20 mouse cellular contexts compared by ENCODE assay signal in the genomic region with DNA sequence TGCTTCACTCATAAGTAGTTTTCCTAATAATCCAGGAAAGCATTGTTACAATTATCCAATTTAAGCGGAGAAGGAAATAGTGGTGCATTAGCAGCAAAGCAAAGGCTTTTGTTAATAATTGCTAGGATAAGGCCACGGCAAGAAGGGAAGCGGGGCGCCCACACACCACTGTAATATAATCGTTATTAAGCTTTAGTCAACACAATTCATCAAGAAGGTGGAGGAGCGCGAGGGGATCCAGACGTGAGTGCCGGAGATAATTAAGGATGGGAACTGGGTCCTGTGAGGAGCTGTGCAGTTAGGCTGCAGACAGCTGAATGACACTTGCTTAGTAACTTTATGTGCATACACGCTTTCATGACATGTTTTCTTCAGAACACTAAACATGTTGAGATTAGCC. TPM values are rescaled to one million over a fixed set of nuclear protein-coding genes. Genes with fewer than 3 reads are reported as not detected.
DNase-seq lines count a peak whose midpoint lies in the region; ATAC-seq and TF ChIP-seq lines count a peak whose summit lies in the region.
"Had no signal": no experiment of that assay in that cellular context is flagged by ENCODE, and none has a peak within 500 bp of the region (broad histone marks: within the 10 kb centered on the region; RNA-seq: fewer than 3 reads in every experiment).

No protein-coding gene starts in this region.

- no peak overlapping the region for H3K4me2 ChIP-seq in forebrain, postnatal 0 days (ENCODE audit: low read depth)
- H3K4me2 ChIP-seq in forebrain, embryonic 13.5 days = no peak overlapping the region
- no peak overlapping the region for H3K4me2 ChIP-seq in midbrain, embryonic 13.5 days (replicated peaks)
- H3K4me2 ChIP-seq in hindbrain, embryonic 16.5 days (ENCODE audit: low read length) = no peak overlapping the region
- H3K4me2 ChIP-seq: embryonic facial prominence, embryonic 13.5 days; heart, embryonic 15.5 days; liver, embryonic 11.5 days had no signal

- no peak for DNase-seq in forebrain, postnatal 0 days
- no peak for DNase-seq in midbrain, embryonic 10.5 days (ENCODE audit: low spot score)
- peak; percentile 16 for DNase-seq in Muller cell, postnatal 12 days (ENCODE audit: inconsistent ontology term)
- no peak for DNase-seq in adrenal gland, adult 2 months
- no peak for DNase-seq in right cerebral cortex, postnatal 14 days
- DNase-seq: cerebellum, adult 9-11 months; gastrocnemius, postnatal 25 days; kidney, adult 2 months; kidney, postnatal 4 days; lung, adult 18-20 months; lung, postnatal 14 days; thymus, postnatal 25 days had no signal

- no peaks in the 10 kb centered on the region for H3K27me3 ChIP-seq in forebrain, postnatal 0 days (ENCODE audit: insufficient read depth, low read length)
- no peaks in the 10 kb centered on the region for H3K27me3 ChIP-seq in forebrain, embryonic 13.5 days
- H3K27me3 ChIP-seq in midbrain, embryonic 13.5 days = no peaks in the 10 kb centered on the region
- H3K27me3 ChIP-seq in midbrain, embryonic 10.5 days (ENCODE audit: low read depth, poor library complexity, severe bottlenecking) = no peaks in the 10 kb centered on the region
- no peaks in the 10 kb centered on the region for H3K27me3 ChIP-seq in hindbrain, embryonic 16.5 days (replicated peaks; ENCODE audit: control insufficient read depth, insufficient read depth, low read length)
- H3K27me3 ChIP-seq: CH12.LX; embryonic facial prominence, embryonic 13.5 days; heart, embryonic 15.5 days had no signal

- WGBS in forebrain, postnatal 0 days = 27% methylated on average over 10 of the region's 10 CpGs
- 39% methylated on average over 10 of the region's 10 CpGs for WGBS in forebrain, embryonic 13.5 days
- 56% methylated on average over 10 of the region's 10 CpGs for WGBS in midbrain, embryonic 13.5 days
- 89% methylated on average over 10 of the region's 10 CpGs for WGBS in midbrain, embryonic 10.5 days
- 52% methylated on average over 10 of the region's 10 CpGs for WGBS in hindbrain, embryonic 16.5 days

- peaks cover 4% of the 10 kb centered on the region; the same call in 1 of the 2 replicates for H3K4me1 ChIP-seq in forebrain, postnatal 0 days (ENCODE audit: insufficient read depth)
- H3K4me1 ChIP-seq in forebrain, embryonic 13.5 days = peaks cover 29% of the 10 kb centered on the region
- H3K4me1 ChIP-seq in midbrain, embryonic 13.5 days (replicated peaks) = peaks cover 44% of the 10 kb centered on the region
- H3K4me1 ChIP-seq in midbrain, embryonic 10.5 days = peaks cover 21% of the 10 kb centered on the region
- H3K4me1 ChIP-seq in hindbrain, embryonic 16.5 days (ENCODE audit: control insufficient read depth, insufficient read depth, low read depth, low read length) = peaks cover 9% of the 10 kb centered on the region

- H3K9me3 ChIP-seq in forebrain, postnatal 0 days (ENCODE audit: low read length) = no peaks in the 10 kb centered on the region
- H3K9me3 ChIP-seq in forebrain, embryonic 13.5 days (replicated peaks) = no peaks in the 10 kb centered on the region
- no peaks in the 10 kb centered on the region for H3K9me3 ChIP-seq in midbrain, embryonic 13.5 days
- no peaks in the 10 kb centered on the region for H3K9me3 ChIP-seq in midbrain, embryonic 10.5 days (replicated peaks)
- no peaks in the 10 kb centered on the region for H3K9me3 ChIP-seq in hindbrain, embryonic 16.5 days (ENCODE audit: control insufficient read depth, low read length)
- H3K9me3 ChIP-seq: embryonic facial prominence, embryonic 13.5 days; heart, embryonic 15.5 days had no signal

- peak; percentile 70; the same call in 1 of the 2 replicates for ATAC-seq in forebrain, postnatal 0 days
- no peak for ATAC-seq in forebrain, embryonic 13.5 days
- no peak for ATAC-seq in midbrain, embryonic 13.5 days
- peak; percentile 24; the same call in 1 of the 2 replicates for ATAC-seq in hindbrain, embryonic 16.5 days

- H3K27ac ChIP-seq in forebrain, postnatal 0 days (ENCODE audit: low read depth, low read length) = no peak overlapping the region
- H3K27ac ChIP-seq in forebrain, embryonic 13.5 days = no peak overlapping the region
- peak overlapping the region; percentile 37; the same call in 1 of the 2 replicates for H3K27ac ChIP-seq in midbrain, embryonic 13.5 days
- H3K27ac ChIP-seq in midbrain, embryonic 10.5 days (replicated peaks) = no peak overlapping the region
- H3K27ac ChIP-seq in hindbrain, embryonic 16.5 days (ENCODE audit: low read depth, low read length) = no peak overlapping the region
- H3K27ac ChIP-seq: embryonic facial prominence, embryonic 13.5 days; heart, embryonic 15.5 days had no signal

- TF ChIP-seq CTCF in forebrain, postnatal 0 days (IDR thresholded peaks at IDR 0.05; ENCODE audit: low read depth) = no peak

- no peak overlapping the region for H3K9ac ChIP-seq in forebrain, postnatal 0 days
- H3K9ac ChIP-seq in forebrain, embryonic 13.5 days = no peak overlapping the region
- no peak overlapping the region for H3K9ac ChIP-seq in midbrain, embryonic 13.5 days (replicated peaks)
- no peak overlapping the region for H3K9ac ChIP-seq in hindbrain, embryonic 16.5 days (ENCODE audit: low read depth, low read length)
- H3K9ac ChIP-seq: embryonic facial prominence, embryonic 13.5 days; heart, embryonic 15.5 days had no signal

- 0 out of 2 replicates have a peak, but pooled peaks cover 8% of the 10 kb centered on the region for H3K36me3 ChIP-seq in forebrain, postnatal 0 days (ENCODE audit: insufficient read depth)
- H3K36me3 ChIP-seq in forebrain, embryonic 13.5 days (ENCODE audit: poor library complexity, severe bottlenecking) = peaks cover 30% of the 10 kb centered on the region
- peaks cover 24% of the 10 kb centered on the region for H3K36me3 ChIP-seq in midbrain, embryonic 13.5 days
- H3K36me3 ChIP-seq in midbrain, embryonic 10.5 days = peaks cover 58% of the 10 kb centered on the region
- H3K36me3 ChIP-seq in hindbrain, embryonic 16.5 days (ENCODE audit: control insufficient read depth, insufficient read depth, low read length) = peaks cover 2% of the 10 kb centered on the region; the same call in 1 of the 2 replicates
- H3K36me3 ChIP-seq: heart, embryonic 15.5 days had no signal

- no peak overlapping the region for H3K4me3 ChIP-seq in forebrain, postnatal 0 days (ENCODE audit: low read depth, low read length)
- H3K4me3 ChIP-seq in forebrain, embryonic 13.5 days = no peak overlapping the region
- no peak overlapping the region for H3K4me3 ChIP-seq in midbrain, embryonic 13.5 days (replicated peaks)
- no peak overlapping the region for H3K4me3 ChIP-seq in midbrain, embryonic 10.5 days
- H3K4me3 ChIP-seq in hindbrain, embryonic 16.5 days (ENCODE audit: low read length) = no peak overlapping the region
- H3K4me3 ChIP-seq: embryonic facial prominence, embryonic 13.5 days; heart, embryonic 15.5 days had no signal

RNA-seq across cellular contexts. Expression of a gene that starts 17.7 kb away (rescaled TPM):
- 39.2 and 39.7 TPM in 2 replicates for total RNA-seq in forebrain, postnatal 0 days (2014; rRNA removed)
- 33.9 and 36.3 TPM in 2 replicates for polyA plus RNA-seq in forebrain, postnatal 0 days (2015; fragmentation: Nextera tagmentation; extraction: Ambion mirVana)
- polyA plus RNA-seq in forebrain, embryonic 13.5 days (2015; fragmentation: Nextera tagmentation; extraction: Ambion mirVana) = 34.3 and 34.6 TPM in 2 replicates
- polyA plus RNA-seq in midbrain, embryonic 13.5 days (2015; fragmentation: Nextera tagmentation; extraction: Ambion mirVana) = 42.0 and 42.3 TPM in 2 replicates
- 33.5 and 35.8 TPM in 2 replicates for polyA plus RNA-seq in midbrain, embryonic 10.5 days (2016; fragmentation: Nextera tagmentation; extraction: Ambion mirVana)
- 31.8 and 36.7 TPM in 2 replicates for polyA plus RNA-seq in hindbrain, embryonic 16.5 days (2015; fragmentation: Nextera tagmentation; extraction: Ambion mirVana)
- total RNA-seq in adrenal gland, adult 2 months (2021) = 10 to 100 TPM; 18.7 to 20.1 TPM
- 14.9 and 16.9 TPM in 2 replicates for polyA plus RNA-seq in adrenal gland, adult 2 months (2012; rRNA removed)

RNA-seq across cellular contexts. Expression of a gene that starts 17.8 kb away (rescaled TPM):
- 90.3 and 91.5 TPM in 2 replicates for total RNA-seq in forebrain, postnatal 0 days (2014; rRNA removed)
- 62.3 and 72.6 TPM in 2 replicates for polyA plus RNA-seq in forebrain, postnatal 0 days (2015; fragmentation: Nextera tagmentation; extraction: Ambion mirVana)
- 32.4 and 36.3 TPM in 2 replicates for polyA plus RNA-seq in forebrain, embryonic 13.5 days (2015; fragmentation: Nextera tagmentation; extraction: Ambion mirVana)
- polyA plus RNA-seq in midbrain, embryonic 13.5 days (2015; fragmentation: Nextera tagmentation; extraction: Ambion mirVana) = 38.2 and 44.3 TPM in 2 replicates
- polyA plus RNA-seq in midbrain, embryonic 10.5 days (2016; fragmentation: Nextera tagmentation; extraction: Ambion mirVana) = 21.9 and 22.9 TPM in 2 replicates
- 79.8 and 88.4 TPM in 2 replicates for polyA plus RNA-seq in hindbrain, embryonic 16.5 days (2015; fragmentation: Nextera tagmentation; extraction: Ambion mirVana)
- 10 to 100 TPM; 82.7 to 93.8 TPM for total RNA-seq in adrenal gland, adult 2 months (2021)
- polyA plus RNA-seq in adrenal gland, adult 2 months (2012; rRNA removed) = 85.0 and 100 TPM in 2 replicates

RNA-seq across cellular contexts. Expression of a gene that starts 55.9 kb away (rescaled TPM):
- 12.6 and 14.8 TPM in 2 replicates for total RNA-seq in forebrain, postnatal 0 days (2014; rRNA removed)
- 28.8 and 31.0 TPM in 2 replicates for polyA plus RNA-seq in forebrain, postnatal 0 days (2015; fragmentation: Nextera tagmentation; extraction: Ambion mirVana)
- polyA plus RNA-seq in forebrain, embryonic 13.5 days (2015; fragmentation: Nextera tagmentation; extraction: Ambion mirVana) = 19.9 and 28.5 TPM in 2 replicates
- polyA plus RNA-seq in midbrain, embryonic 13.5 days (2015; fragmentation: Nextera tagmentation; extraction: Ambion mirVana) = 15.5 and 19.5 TPM in 2 replicates
- polyA plus RNA-seq in midbrain, embryonic 10.5 days (2016; fragmentation: Nextera tagmentation; extraction: Ambion mirVana) = 35.6 and 53.6 TPM in 2 replicates
- 28.5 and 30.6 TPM in 2 replicates for polyA plus RNA-seq in hindbrain, embryonic 16.5 days (2015; fragmentation: Nextera tagmentation; extraction: Ambion mirVana)
- 10 to 100 TPM; 48.8 to 52.0 TPM for total RNA-seq in adrenal gland, adult 2 months (2021)
- 6.9 and 7.7 TPM in 2 replicates for polyA plus RNA-seq in adrenal gland, adult 2 months (2012; rRNA removed)
- total RNA-seq: megakaryocyte, adult 5-6 weeks had no signal

Comparison
In these comparisons a context has a peak if more than half of its experiments do, and no peak if none do; other contexts are left out.
1. ATAC-seq: peak in forebrain, postnatal 0 days (single experiment) and hindbrain, embryonic 16.5 days (single experiment); none in forebrain, embryonic 13.5 days (single experiment) and midbrain, embryonic 13.5 days (single experiment).